Mouse (Mus musculus): ENCODE data around the gene Polr2b.

GRCm38 (mm10) chr5:77324936-77325335, 15.0 kb downstream of the Polr2b start:
- no peak for TF ChIP-seq MYOD1 (IDR thresholded peaks at IDR 0.05; ENCODE audit: control insufficient read depth, insufficient read length, low read depth)
- no peak for TF ChIP-seq MAX (IDR thresholded peaks at IDR 0.05)
- TF ChIP-seq FOSL1 (IDR thresholded peaks at IDR 0.05; ENCODE audit: insufficient read depth, low read length, poor library complexity, severe bottlenecking): no peak
- TF ChIP-seq CTCF (IDR thresholded peaks at IDR 0.05; ENCODE audit: control insufficient read depth, insufficient read depth, insufficient read length): no peak
